Mouse (Mus musculus) kidney, postnatal 0 days (tissue): ENCODE measurements around the gene F11r. TPM values are rescaled to one million over a fixed set of nuclear protein-coding genes. Genes with fewer than 3 reads are reported as not detected.

ENCODE experiments used
- ATAC-seq: fragments of 200-750 bp; cut with Nextera tagmentation; replicated peaks from 2 replicates; pipeline ENCODE4 v1.8.0; 2017; ENCODE audit warnings: low read depth, moderate number of reproducible peaks, moderate TSS enrichment, moderate library complexity; ENCODE audit not compliant: low FRiP score
- DNase-seq: peaks from one replicate; pipeline ENCODE4 v3.0.0-alpha.2; 2016; ENCODE audit warnings: low spot score
- H3K27ac ChIP-seq: fragments of 300-500 bp; sonication (generic); 2 replicates; pipeline ENCODE4 v1.5.1; 2014; ENCODE audit warnings: mild to moderate bottlenecking
- H3K27me3 ChIP-seq: fragments of 300-500 bp; sonication (generic); 2 replicates; pipeline ENCODE4 v1.6.1; 2014; ENCODE audit warnings: low read length, mixed read lengths; ENCODE audit not compliant: insufficient read depth
- H3K36me3 ChIP-seq: fragments of 300-500 bp; sonication (generic); 2 replicates; pipeline ENCODE4 v1.6.1; 2014; ENCODE audit warnings: low read length, mixed read lengths; ENCODE audit not compliant: insufficient read depth
- H3K4me1 ChIP-seq: fragments of 300-500 bp; sonication (generic); replicated peaks from 2 replicates; pipeline ENCODE4 v1.6.1; 2014; ENCODE audit warnings: antibody characterized with exemption, low read length, mixed read lengths; ENCODE audit not compliant: insufficient read depth
- H3K4me2 ChIP-seq: fragments of 300-500 bp; sonication (generic); 2 replicates; pipeline ENCODE4 v1.6.1; 2014; ENCODE audit warnings: mild to moderate bottlenecking, low read length, moderate library complexity, mixed read lengths
- H3K4me3 ChIP-seq: fragments of 300-500 bp; sonication (generic); replicated peaks from 2 replicates; pipeline ENCODE4 v1.5.1; 2014; ENCODE audit warnings: low read depth, low read length
- H3K9ac ChIP-seq: fragments of 300-500 bp; sonication (generic); 2 replicates; pipeline ENCODE4 v1.6.1; 2014; ENCODE audit warnings: low read depth, low read length
- H3K9me3 ChIP-seq: fragments of 300-500 bp; sonication (generic); replicated peaks from 2 replicates; pipeline ENCODE4 v1.6.1; 2016; ENCODE audit warnings: low read length, inconsistent platforms, mixed read lengths
- CTCF ChIP-seq: IDR thresholded peaks from 2 replicates; pipeline ENCODE4 v1.5.1; 2016; ENCODE audit warnings: antibody characterized with exemption, low read depth, mild to moderate bottlenecking, moderate library complexity
- WGBS: fragments of 180-500 bp; shearing (Covaris S2); extraction: QIAGEN DNeasy Blood & Tissue Kit; methylation state at CpG from one replicate; pipeline ENCODE4 v1.1.7; 2014; 5-methylcytosine and 5-hydroxymethylcytosine counted together
- polyA plus RNA-seq: library from polyadenylated mRNA; unstranded; fragments of >200 nt; fragmentation: Nextera tagmentation; extraction: Ambion mirVana; gene quantifications from 2 replicates; pipeline ENCODE4 v1.2.1, GENCODE M21; 2015

Gene F11r
- polyA plus RNA-seq, 1 experiment from 2014 or later: 93.0 TPM

DNA sequence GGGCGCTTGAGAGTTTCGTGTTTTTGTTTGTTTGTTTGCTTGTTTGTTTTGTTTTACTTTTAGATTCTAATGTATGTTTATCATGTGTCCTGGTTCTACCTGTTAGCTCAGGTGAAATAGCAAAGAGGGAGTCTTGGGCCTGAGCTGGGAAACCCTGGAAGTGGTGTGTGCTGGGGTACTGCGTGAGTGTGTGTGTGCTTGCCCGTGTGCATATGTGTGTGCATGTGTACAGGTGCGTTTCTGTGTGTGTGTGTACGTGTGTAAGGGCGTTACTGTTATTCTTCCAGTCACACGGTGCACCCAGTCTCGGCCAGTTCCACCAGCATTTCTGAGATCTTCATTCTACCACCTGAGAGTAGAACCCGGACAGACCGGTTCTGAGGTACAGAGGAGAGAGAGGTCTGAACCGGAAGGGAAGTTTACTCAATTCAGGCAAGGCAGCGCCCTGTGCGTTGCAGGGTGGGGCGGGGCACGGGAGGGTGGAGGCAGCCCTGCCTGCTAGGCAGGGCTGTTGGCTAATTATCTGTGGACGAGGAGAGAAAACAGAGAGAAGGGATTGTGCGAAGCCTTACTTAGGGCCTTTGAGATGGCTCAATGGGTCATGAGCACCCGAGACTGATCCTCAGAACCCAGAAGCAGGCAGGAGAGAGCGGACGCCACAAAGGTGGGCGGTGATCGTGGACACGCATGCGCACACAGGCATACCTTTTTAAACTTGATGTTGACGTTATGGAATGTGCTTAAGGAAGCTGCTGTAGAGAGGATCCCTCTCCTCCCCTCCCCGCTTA, 40.6 kb downstream of the F11r start:
- ATAC-seq (peak; percentile 85), DNase-seq (no peak)
- Histone ChIP-seq H3K4me2 (peak overlapping the region; percentile 46), H3K27me3 (no peaks in the 10 kb centered on the region), H3K4me1 (no peaks in the 10 kb centered on the region), H3K4me3 (0 out of 2 replicates have a peak overlapping the region, but pooled peaks have one; percentile 9), H3K36me3 (no peaks in the 10 kb centered on the region), H3K9me3 (no peaks in the 10 kb centered on the region), H3K9ac (no peak overlapping the region), H3K27ac (peak overlapping the region; percentile 62)
- no peak for TF ChIP-seq CTCF
- 56% methylated on average over 27 of the region's 27 CpGs for WGBS

DNA sequence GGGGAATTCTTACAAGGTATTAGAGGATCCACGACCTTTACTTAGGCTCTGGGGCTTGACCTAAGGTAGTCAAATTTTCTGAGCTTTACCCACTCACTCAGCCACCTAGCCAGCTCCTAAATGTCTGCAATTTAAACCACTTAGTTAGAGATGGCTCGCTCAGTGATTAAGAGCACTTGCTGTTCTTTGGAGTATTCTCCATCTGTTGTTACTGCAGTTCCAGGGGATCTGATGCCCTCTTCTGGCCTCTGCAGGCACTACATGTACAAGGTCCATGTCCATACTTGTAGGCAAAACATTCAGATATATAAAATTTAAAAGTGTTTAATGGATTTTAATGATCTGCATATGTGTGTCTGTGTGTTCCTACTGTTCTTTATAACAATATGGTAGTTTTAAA, 41.6 kb downstream of the F11r start:
- Histone ChIP-seq H3K4me1 (no peaks in the 10 kb centered on the region), H3K27me3 (no peaks in the 10 kb centered on the region), H3K9ac (no peak overlapping the region), H3K36me3 (no peaks in the 10 kb centered on the region), H3K9me3 (no peaks in the 10 kb centered on the region), H3K4me3 (no peak overlapping the region), H3K27ac (no peak overlapping the region), H3K4me2 (no peak overlapping the region)
- TF ChIP-seq CTCF: peak; percentile 92
- peak; percentile 85 for DNase-seq
- WGBS: 30% methylated on average over 2 of the region's 2 CpGs
- ATAC-seq: no peak; the same call in 1 of the 2 replicates

DNA sequence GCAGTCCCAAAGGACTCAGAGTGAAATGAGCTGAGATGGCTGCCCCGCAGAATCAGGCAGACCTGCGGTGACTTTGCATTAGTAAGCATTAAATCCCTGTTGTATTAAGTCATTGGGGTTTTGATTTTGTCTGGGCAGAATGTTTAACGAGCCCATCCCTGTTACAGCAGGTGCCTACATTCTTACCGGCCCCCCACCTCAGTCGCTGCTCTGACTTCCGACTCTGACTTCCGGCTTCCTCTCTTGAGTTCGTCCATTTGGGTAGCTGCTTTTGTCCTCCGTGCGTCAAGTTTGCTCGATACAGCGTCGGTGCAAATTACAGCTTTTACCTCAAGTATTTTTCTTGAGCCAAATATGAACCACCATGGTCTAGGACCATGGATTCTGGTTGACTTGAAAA, 56.9 kb downstream of the F11r start:
- no peak overlapping the region for H3K4me3 ChIP-seq
- peaks cover 4% of the 10 kb centered on the region for H3K9me3 ChIP-seq
- H3K9ac ChIP-seq: no peak overlapping the region
- no peak for ATAC-seq
- no peak for DNase-seq
- no peaks in the 10 kb centered on the region for H3K27me3 ChIP-seq
- H3K4me1 ChIP-seq: no peaks in the 10 kb centered on the region
- H3K36me3 ChIP-seq: no peaks in the 10 kb centered on the region
- no peak overlapping the region for H3K4me2 ChIP-seq
- WGBS: 90% methylated on average over 13 of the region's 13 CpGs
- H3K27ac ChIP-seq: no peak overlapping the region
- no peak for TF ChIP-seq CTCF

DNA sequence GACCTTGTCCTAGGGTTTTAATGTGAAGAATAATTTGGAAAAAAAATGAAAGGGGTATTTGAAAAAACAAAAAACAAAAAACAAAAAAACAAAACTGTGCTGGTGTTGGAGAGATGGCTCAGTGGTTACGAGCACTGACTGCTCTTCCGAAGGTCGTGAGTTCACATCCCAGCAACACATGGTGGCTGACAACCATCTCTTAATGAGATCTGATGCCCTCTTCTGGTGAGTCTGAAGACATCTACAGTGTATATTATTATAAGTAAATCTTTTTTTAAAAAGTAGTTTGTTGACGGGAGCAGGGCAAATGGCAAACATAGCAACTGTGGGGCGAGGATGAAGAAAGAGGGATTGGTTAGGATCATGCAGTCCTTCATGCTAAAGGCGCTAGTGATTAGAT, 58.0 kb downstream of the F11r start:
- 87% methylated on average over 6 of the region's 6 CpGs for WGBS
- peaks cover 4% of the 10 kb centered on the region for H3K9me3 ChIP-seq
- no peaks in the 10 kb centered on the region for H3K4me1 ChIP-seq
- H3K4me3 ChIP-seq: no peak overlapping the region
- no peak overlapping the region for H3K9ac ChIP-seq
- ATAC-seq (no peak), DNase-seq (no peak)
- H3K27me3 ChIP-seq: no peaks in the 10 kb centered on the region
- no peak for TF ChIP-seq CTCF
- H3K36me3 ChIP-seq: no peaks in the 10 kb centered on the region
- no peak overlapping the region for H3K4me2 ChIP-seq
- no peak overlapping the region for H3K27ac ChIP-seq

DNA sequence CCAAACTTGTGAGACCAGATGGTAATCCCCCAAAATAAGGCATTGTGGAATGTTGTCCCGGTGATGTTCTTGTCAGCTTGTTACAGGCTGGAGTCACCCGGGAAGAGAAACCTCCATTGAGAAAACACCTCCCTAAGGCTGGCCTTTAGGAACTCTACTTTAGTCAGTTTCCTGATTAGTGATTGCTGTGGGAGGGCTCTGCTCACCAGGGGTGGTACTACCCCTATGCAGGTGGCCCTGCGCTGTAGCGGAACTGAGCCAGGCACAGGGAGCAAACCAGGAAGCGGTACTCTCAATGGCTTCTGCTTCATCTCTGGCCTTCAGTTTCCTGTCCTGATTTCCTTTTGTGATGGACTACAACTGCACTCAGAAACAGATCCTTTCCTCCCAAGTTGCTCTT, 62.5 kb downstream of the F11r start:
- Histone ChIP-seq H3K36me3 (no peaks in the 10 kb centered on the region), H3K4me3 (no peak overlapping the region), H3K27me3 (no peaks in the 10 kb centered on the region), H3K27ac (no peak overlapping the region), H3K4me1 (no peaks in the 10 kb centered on the region), H3K9ac (no peak overlapping the region), H3K9me3 (no peaks in the 10 kb centered on the region), H3K4me2 (no peak overlapping the region)
- DNase-seq (no peak), ATAC-seq (no peak)
- 72% methylated on average over 5 of the region's 5 CpGs for WGBS
- TF ChIP-seq CTCF: no peak

DNA sequence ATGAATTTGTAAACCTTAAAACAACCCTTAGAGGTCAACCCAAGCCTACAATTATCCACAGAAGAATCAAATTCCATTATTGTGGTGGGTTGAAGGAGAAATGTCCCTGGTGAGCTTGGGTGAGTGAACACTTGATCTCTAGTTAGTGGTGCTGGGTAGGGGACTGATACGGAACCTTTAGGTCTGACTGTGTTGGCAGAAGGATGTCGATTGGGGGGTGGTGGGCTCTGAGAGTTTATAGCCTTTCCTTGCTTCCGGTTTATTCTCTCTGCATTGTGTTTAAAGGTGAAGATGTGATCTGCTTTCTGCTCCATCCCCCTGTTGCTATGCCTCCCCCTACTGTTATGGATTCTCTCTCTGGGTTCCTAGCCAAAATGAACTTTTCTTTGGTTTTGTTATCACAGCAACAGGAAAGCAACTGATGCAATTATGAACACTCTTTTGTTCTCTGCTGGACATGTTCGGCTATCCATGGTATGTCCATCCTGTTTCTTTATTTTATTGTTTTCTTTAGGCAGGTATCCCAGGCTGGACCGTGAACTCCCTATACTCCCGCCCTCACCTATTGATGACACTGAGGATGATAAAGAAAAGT, 63.8 kb downstream of the F11r start:
- ATAC-seq (no peak), DNase-seq (no peak)
- no peak overlapping the region for H3K27ac ChIP-seq
- H3K9me3 ChIP-seq: no peaks in the 10 kb centered on the region
- H3K36me3 ChIP-seq: no peaks in the 10 kb centered on the region
- 52% methylated on average over 6 of the region's 6 CpGs for WGBS
- H3K4me3 ChIP-seq: no peak overlapping the region
- H3K27me3 ChIP-seq: no peaks in the 10 kb centered on the region
- H3K9ac ChIP-seq: no peak overlapping the region
- TF ChIP-seq CTCF: no peak
- H3K4me1 ChIP-seq: no peaks in the 10 kb centered on the region
- no peak overlapping the region for H3K4me2 ChIP-seq
